10 mouse cellular contexts compared by ENCODE assay signal in the genomic region with DNA sequence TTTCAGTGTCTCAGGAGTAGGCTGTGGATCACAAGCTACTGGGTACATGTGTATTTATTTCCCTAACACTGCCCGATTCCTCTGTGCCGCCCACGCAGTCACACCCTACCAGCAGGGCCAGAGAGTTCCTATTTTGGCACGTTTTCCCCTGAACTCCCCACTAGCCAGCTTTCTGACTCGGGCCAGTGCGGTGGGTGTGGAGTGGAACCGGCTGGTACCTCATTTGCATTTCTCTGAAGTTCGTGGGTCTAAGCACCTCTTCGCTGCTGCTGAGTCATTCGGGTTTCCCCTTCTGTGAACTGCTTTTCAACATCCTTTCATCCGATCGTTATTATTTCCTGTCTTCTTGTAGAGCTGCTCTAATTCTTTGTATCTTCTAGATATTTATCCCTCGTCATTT. TPM values are rescaled to one million over a fixed set of nuclear protein-coding genes. Genes with fewer than 3 reads are reported as not detected.
DNase-seq lines count a peak whose midpoint lies in the region; ATAC-seq and TF ChIP-seq lines count a peak whose summit lies in the region.
"Had no signal": no experiment of that assay in that cellular context is flagged by ENCODE, and none has a peak within 500 bp of the region (broad histone marks: within the 10 kb centered on the region; RNA-seq: fewer than 3 reads in every experiment).

No protein-coding gene starts in this region.

- H3K9ac ChIP-seq in liver, embryonic 11.5 days (ENCODE audit: low read depth, low read length), result no peak overlapping the region
- no peak overlapping the region for H3K9ac ChIP-seq in liver, embryonic 15.5 days
- no peak overlapping the region for H3K9ac ChIP-seq in hindbrain, embryonic 14.5 days
- H3K9ac ChIP-seq: forebrain, embryonic 12.5 days; neural tube, embryonic 13.5 days had no signal

- H3K36me3 ChIP-seq in liver, embryonic 11.5 days (ENCODE audit: control insufficient read depth, insufficient read depth, low read length), result no peaks in the 10 kb centered on the region
- H3K36me3 ChIP-seq in liver, embryonic 15.5 days (replicated peaks), result no peaks in the 10 kb centered on the region
- no peaks in the 10 kb centered on the region for H3K36me3 ChIP-seq in spleen, adult 2 months (ENCODE audit: control insufficient read depth, insufficient read depth, low read length)
- H3K36me3 ChIP-seq in hindbrain, embryonic 14.5 days (replicated peaks; ENCODE audit: control insufficient read depth, insufficient read depth), result no peaks in the 10 kb centered on the region
- H3K36me3 ChIP-seq: forebrain, embryonic 12.5 days; neural tube, embryonic 13.5 days had no signal

- no peaks in the 10 kb centered on the region for H3K9me3 ChIP-seq in liver, embryonic 11.5 days (ENCODE audit: control insufficient read depth, low read length)
- no peaks in the 10 kb centered on the region for H3K9me3 ChIP-seq in liver, embryonic 15.5 days (replicated peaks)
- H3K9me3 ChIP-seq in hindbrain, embryonic 14.5 days (ENCODE audit: control insufficient read depth, low read length), result no peaks in the 10 kb centered on the region
- H3K9me3 ChIP-seq: forebrain, embryonic 12.5 days; neural tube, embryonic 13.5 days had no signal

- no peak for TF ChIP-seq POLR2A in spleen, adult 2 months (IDR thresholded peaks at IDR 0.05; ENCODE audit: low read depth, low read length)

- H3K27me3 ChIP-seq in liver, embryonic 11.5 days (replicated peaks; ENCODE audit: control insufficient read depth, insufficient read depth, low read length), result no peaks in the 10 kb centered on the region
- no peaks in the 10 kb centered on the region for H3K27me3 ChIP-seq in liver, embryonic 15.5 days
- no peaks in the 10 kb centered on the region for H3K27me3 ChIP-seq in spleen, adult 2 months (ENCODE audit: control insufficient read depth, insufficient read depth, low read length)
- H3K27me3 ChIP-seq in hindbrain, embryonic 14.5 days (ENCODE audit: control insufficient read depth, insufficient read depth, low read length), result no peaks in the 10 kb centered on the region
- H3K27me3 ChIP-seq: forebrain, embryonic 12.5 days; neural tube, embryonic 13.5 days had no signal

- H3K4me1 ChIP-seq in liver, embryonic 11.5 days (replicated peaks; ENCODE audit: control insufficient read depth, insufficient read depth, low read length), result no peaks in the 10 kb centered on the region
- peaks cover 6% of the 10 kb centered on the region for H3K4me1 ChIP-seq in liver, embryonic 15.5 days (replicated peaks)
- H3K4me1 ChIP-seq in spleen, adult 2 months (ENCODE audit: control insufficient read depth, insufficient read depth, insufficient read length), result peaks cover 6% of the 10 kb centered on the region
- H3K4me1 ChIP-seq in hindbrain, embryonic 14.5 days (replicated peaks; ENCODE audit: control insufficient read depth, insufficient read depth, low read length), result no peaks in the 10 kb centered on the region
- H3K4me1 ChIP-seq: forebrain, embryonic 12.5 days had no signal

- TF ChIP-seq CTCF in spleen, adult 2 months (IDR thresholded peaks at IDR 0.05; ENCODE audit: extremely low read depth, insufficient read depth, insufficient read length, insufficient replicate concordance), result no peak

- WGBS in liver, embryonic 11.5 days, result 35% methylated on average over 13 of the region's 13 CpGs
- 8% methylated on average over 13 of the region's 13 CpGs for WGBS in liver, embryonic 15.5 days (ENCODE audit: insufficient replicate concordance)
- WGBS in spleen, adult 2 months, result 1% methylated on average over 13 of the region's 13 CpGs
- WGBS in hindbrain, embryonic 14.5 days, result 72% methylated on average over 13 of the region's 13 CpGs

- no peak for DNase-seq in liver, embryonic 11.5 days (ENCODE audit: low spot score)
- DNase-seq in liver (no peak), MN1 (ENCODE audit: low spot score) (peak; percentile 11)
- DNase-seq in spleen, adult 2 months (ENCODE audit: low read depth in 1 of 2, low spot score in 2 of 2), result peak; percentile 65 to 79
- DNase-seq in right cerebral cortex, postnatal 14 days, result no peak
- no peak for DNase-seq in cerebellum, adult 9-10 months
- no peak for DNase-seq in hindbrain, embryonic 14.5 days (ENCODE audit: low spot score)

- H3K27ac ChIP-seq in liver, embryonic 11.5 days (ENCODE audit: low read depth, low read length), result no peak overlapping the region
- H3K27ac ChIP-seq in liver, embryonic 15.5 days (replicated peaks), result no peak overlapping the region
- H3K27ac ChIP-seq in spleen, adult 2 months (ENCODE audit: insufficient read depth, low read length), result no peak overlapping the region
- no peak overlapping the region for H3K27ac ChIP-seq in hindbrain, embryonic 14.5 days
- H3K27ac ChIP-seq: forebrain, embryonic 12.5 days; neural tube, embryonic 13.5 days had no signal

- H3K4me2 ChIP-seq in liver, embryonic 11.5 days, result peak overlapping the region; percentile 17; the same call in 1 of the 2 replicates
- peak overlapping the region; percentile 14; the same call in 1 of the 2 replicates for H3K4me2 ChIP-seq in liver, embryonic 15.5 days
- H3K4me2 ChIP-seq in hindbrain, embryonic 14.5 days (replicated peaks), result no peak overlapping the region
- H3K4me2 ChIP-seq: forebrain, embryonic 12.5 days; neural tube, embryonic 13.5 days had no signal

- H3K4me3 ChIP-seq in liver, embryonic 11.5 days (ENCODE audit: low read depth, low read length), result no peak overlapping the region
- H3K4me3 ChIP-seq in liver, embryonic 15.5 days (replicated peaks), result no peak overlapping the region
- H3K4me3 ChIP-seq in spleen, adult 2 months (ENCODE audit: extremely low read depth, insufficient read depth, insufficient read length), result no peak overlapping the region; the same call in 1 of the 2 replicates
- H3K4me3 ChIP-seq in hindbrain, embryonic 14.5 days (replicated peaks; ENCODE audit: low read length), result no peak overlapping the region
- H3K4me3 ChIP-seq: forebrain, embryonic 12.5 days; neural tube, embryonic 13.5 days had no signal

- ATAC-seq in liver, embryonic 11.5 days (replicated peaks; ENCODE audit: low FRiP score), result no peak
- ATAC-seq in liver, embryonic 15.5 days (ENCODE audit: insufficient read depth), result 0 out of 2 replicates have a peak, but pooled peaks have one; percentile 11
- ATAC-seq in hindbrain, embryonic 14.5 days (ENCODE audit: low FRiP score), result no peak

RNA-seq across cellular contexts. Expression of gene Tnfrsf1b, which starts 7.7 kb away (rescaled TPM):
- polyA plus RNA-seq in liver, embryonic 11.5 days (2014; fragmentation: Nextera tagmentation; extraction: Ambion mirVana), result 5.7 and 6.5 TPM in 2 replicates
- 7.7 and 9.3 TPM in 2 replicates for polyA plus RNA-seq in liver, embryonic 15.5 days (2015; fragmentation: Nextera tagmentation; extraction: Ambion mirVana)
- 45.9 and 63.4 TPM in 2 replicates for polyA plus RNA-seq in spleen, adult 2 months (2012; rRNA removed)
- 4.4 and 4.7 TPM in 2 replicates for polyA plus RNA-seq in hindbrain, embryonic 14.5 days (2014; fragmentation: Nextera tagmentation; extraction: Ambion mirVana)

RNA-seq across cellular contexts. Expression of gene Vps13d, which starts 59.6 kb away (rescaled TPM):
- polyA plus RNA-seq in liver, embryonic 11.5 days (2014; fragmentation: Nextera tagmentation; extraction: Ambion mirVana), result 7.4 and 11.7 TPM in 2 replicates
- polyA plus RNA-seq in liver, embryonic 15.5 days (2015; fragmentation: Nextera tagmentation; extraction: Ambion mirVana), result 3.5 and 3.9 TPM in 2 replicates
- 10.2 and 12.1 TPM in 2 replicates for polyA plus RNA-seq in spleen, adult 2 months (2012; rRNA removed)
- 12.1 and 12.7 TPM in 2 replicates for polyA plus RNA-seq in hindbrain, embryonic 14.5 days (2014; fragmentation: Nextera tagmentation; extraction: Ambion mirVana)

Comparison
In these comparisons a context has a peak if more than half of its experiments do, and no peak if none do; other contexts are left out.
1. DNase-seq: peak in MN1 (single experiment) and spleen, adult 2 months (2 of 2); none in liver, embryonic 11.5 days (single experiment), liver (single experiment), right cerebral cortex, postnatal 14 days (single experiment), cerebellum, adult 9-10 months (single experiment) and hindbrain, embryonic 14.5 days (single experiment).